Comparison of ENCODE assay signal across 9 mouse cellular contexts in genomic region chr1:73932421-73933145, GRCm38 (mm10).
DNase-seq lines count a peak whose midpoint lies in the region; ATAC-seq and TF ChIP-seq lines count a peak whose summit lies in the region.
"Had no signal": no experiment of that assay in that cellular context is flagged by ENCODE, and none has a peak within 500 bp of the region (broad histone marks: within the 10 kb centered on the region; RNA-seq: fewer than 3 reads in every experiment).

No protein-coding gene starts in this region.

- H3K27me3 ChIP-seq in midbrain, embryonic 13.5 days, result no peaks in the 10 kb centered on the region
- H3K27me3 ChIP-seq in midbrain, embryonic 14.5 days (ENCODE audit: control insufficient read depth, insufficient read depth, low read length), result no peaks in the 10 kb centered on the region
- H3K27me3 ChIP-seq in kidney, adult 2 months (replicated peaks; ENCODE audit: control insufficient read depth, insufficient read depth, low read length), result no peaks in the 10 kb centered on the region

- no peaks in the 10 kb centered on the region; the same call in 1 of the 2 replicates for H3K36me3 ChIP-seq in midbrain, embryonic 13.5 days
- H3K36me3 ChIP-seq in midbrain, embryonic 14.5 days (ENCODE audit: control insufficient read depth, insufficient read depth, low read length), result no peaks in the 10 kb centered on the region
- H3K36me3 ChIP-seq in kidney, adult 2 months (ENCODE audit: control insufficient read depth, insufficient read depth, low read length), result peaks cover 13% of the 10 kb centered on the region; the same call in 1 of the 2 replicates
- H3K36me3 ChIP-seq: G1E had no signal

- 78% methylated on average over 10 of the region's 10 CpGs for WGBS in midbrain, embryonic 13.5 days
- WGBS in midbrain, embryonic 14.5 days, result 72% methylated on average over 10 of the region's 10 CpGs
- WGBS in kidney, adult 2 months, result 26% methylated on average over 10 of the region's 10 CpGs
- WGBS in olfactory bulb, adult 2 months, result 66% methylated on average over 10 of the region's 10 CpGs

- H3K4me1 ChIP-seq in midbrain, embryonic 13.5 days (replicated peaks), result peaks cover 3% of the 10 kb centered on the region
- no peaks in the 10 kb centered on the region for H3K4me1 ChIP-seq in midbrain, embryonic 14.5 days (ENCODE audit: control insufficient read depth, insufficient read depth, low read length)
- H3K4me1 ChIP-seq in kidney, adult 2 months (ENCODE audit: control insufficient read depth, insufficient read depth, low read length), result peaks cover 69% of the 10 kb centered on the region
- H3K4me1 ChIP-seq in olfactory bulb, adult 2 months (ENCODE audit: control insufficient read depth, insufficient read depth, low read length), result peaks cover 52% of the 10 kb centered on the region

- DNase-seq in midbrain, embryonic 14.5 days, result no peak
- peak; percentile 80 for DNase-seq in gastrocnemius, postnatal 25 days
- DNase-seq in kidney, adult 2 months, result peak; percentile 91
- DNase-seq in thymus, postnatal 10 days (ENCODE audit: low spot score in 2 of 2), result no peak
- no peak for DNase-seq in right cerebral cortex, postnatal 4 days
- no peak for DNase-seq in right cerebral cortex, postnatal 25 days

- no peak for TF ChIP-seq CTCF in kidney, adult 2 months (conservative IDR thresholded peaks at IDR 0.05; ENCODE audit: insufficient read depth, insufficient read length, low read depth, low read length)
- TF ChIP-seq CTCF in olfactory bulb, adult 2 months (IDR thresholded peaks at IDR 0.05; ENCODE audit: insufficient read depth, low read depth, low read length), result no peak

- no peak overlapping the region for H3K9ac ChIP-seq in midbrain, embryonic 13.5 days (replicated peaks)
- no peak overlapping the region for H3K9ac ChIP-seq in midbrain, embryonic 14.5 days (replicated peaks; ENCODE audit: low read length)

- H3K27ac ChIP-seq in midbrain, embryonic 13.5 days, result 0 out of 2 replicates have a peak overlapping the region, but pooled peaks have one; percentile 0
- no peak overlapping the region for H3K27ac ChIP-seq in midbrain, embryonic 14.5 days (replicated peaks; ENCODE audit: low read depth, low read length)
- H3K27ac ChIP-seq in kidney, adult 2 months (ENCODE audit: insufficient read depth, low read depth, low read length), result peak overlapping the region; percentile 99
- peak overlapping the region; percentile 66 for H3K27ac ChIP-seq in olfactory bulb, adult 2 months (ENCODE audit: insufficient read depth, low read depth, low read length)

- no peak overlapping the region for H3K4me3 ChIP-seq in midbrain, embryonic 13.5 days (replicated peaks)
- H3K4me3 ChIP-seq in midbrain, embryonic 14.5 days (replicated peaks; ENCODE audit: low read depth, low read length), result no peak overlapping the region
- no peak overlapping the region for H3K4me3 ChIP-seq in kidney, adult 2 months (ENCODE audit: insufficient read depth, low read depth, low read length)
- H3K4me3 ChIP-seq in olfactory bulb, adult 2 months (ENCODE audit: insufficient read depth, low read depth, low read length), result no peak overlapping the region

- H3K9me3 ChIP-seq in midbrain, embryonic 13.5 days, result no peaks in the 10 kb centered on the region
- no peaks in the 10 kb centered on the region for H3K9me3 ChIP-seq in midbrain, embryonic 14.5 days (ENCODE audit: control insufficient read depth, low read length)
- H3K9me3 ChIP-seq: G1E had no signal

- ATAC-seq in midbrain, embryonic 13.5 days, result no peak
- no peak for ATAC-seq in midbrain, embryonic 14.5 days (ENCODE audit: low FRiP score, low TSS enrichment)

- no peak overlapping the region for H3K4me2 ChIP-seq in midbrain, embryonic 13.5 days (replicated peaks)
- no peak overlapping the region for H3K4me2 ChIP-seq in midbrain, embryonic 14.5 days (ENCODE audit: low read length)

- no peak for TF ChIP-seq POLR2A in kidney, adult 2 months (IDR thresholded peaks at IDR 0.05; ENCODE audit: low read depth, low read length)
- TF ChIP-seq POLR2A in olfactory bulb, adult 2 months (IDR thresholded peaks at IDR 0.05; ENCODE audit: insufficient read depth, low read depth, low read length), result no peak

Comparison
In these comparisons a context has a peak if more than half of its experiments do, and no peak if none do; other contexts are left out.
1. DNase-seq: peak in gastrocnemius, postnatal 25 days (single experiment) and kidney, adult 2 months (single experiment); none in midbrain, embryonic 14.5 days (single experiment), thymus, postnatal 10 days (0 of 2), right cerebral cortex, postnatal 4 days (single experiment) and right cerebral cortex, postnatal 25 days (single experiment).